Mouse (Mus musculus): ENCODE data around the gene Snx30. TPM values are rescaled to one million over a fixed set of nuclear protein-coding genes. Genes with fewer than 3 reads are reported as not detected.

Snx30 gene
- total and polyA plus RNA-seq, 3 experiments, result 4.2 to 8.6 TPM; not detected in 1

GRCm38 (mm10) chr4:59831038-59831437, 25.4 kb downstream of the Snx30 start:
- Histone ChIP-seq H3K36me3 (ENCODE audit: control insufficient read depth in 1 of 2, insufficient read depth in 2 of 2, low read length in 2 of 2) (no peaks in the 10 kb centered on the region), H3K4me1 (ENCODE audit: control insufficient read depth in 1 of 2, insufficient read depth in 2 of 2, low read length in 2 of 2) (no peaks in the 10 kb centered on the region), H3K27me3 (ENCODE audit: control insufficient read depth in 1 of 2, insufficient read depth in 2 of 2, low read length in 2 of 2) (no peaks in the 10 kb centered on the region), H3K9me3 (replicated peaks; ENCODE audit: insufficient read depth, low read length) (no peaks in the 10 kb centered on the region), H3K79me2 (ENCODE audit: control insufficient read depth, insufficient read depth, low read length, poor library complexity) (no peaks in the 10 kb centered on the region), H3K9ac (ENCODE audit: control insufficient read depth, low read depth, low read length, poor library complexity, severe bottlenecking) (no peak overlapping the region), H3K4me3 (ENCODE audit: control insufficient read depth in 1 of 2, insufficient read depth in 1 of 2, low read depth in 2 of 2, low read length in 2 of 2) (no peak overlapping the region), H3K27ac (ENCODE audit: control insufficient read depth, low read depth, low read length) (no peak overlapping the region)
- no peak for TF ChIP-seq POLR2A (IDR thresholded peaks at IDR 0.05; ENCODE audit: control insufficient read depth in 1 of 2, insufficient read depth in 1 of 2, low read depth in 1 of 2, low read length in 2 of 2, poor library complexity in 1 of 2)
- TF ChIP-seq ZC3H11A (IDR thresholded peaks at IDR 0.05; ENCODE audit: low read depth, low read length), result no peak
- TF ChIP-seq HCFC1 (IDR thresholded peaks at IDR 0.05; ENCODE audit: low read depth, low read length), result no peak
- no peak for TF ChIP-seq CHD1 (IDR thresholded peaks at IDR 0.05; ENCODE audit: low read depth, low read length)
- TF ChIP-seq ELF1 (IDR thresholded peaks at IDR 0.05; ENCODE audit: low read depth, low read length), result no peak
- no peak for TF ChIP-seq CHD2 (IDR thresholded peaks at IDR 0.05; ENCODE audit: low read length)
- TF ChIP-seq E2F4 (IDR thresholded peaks at IDR 0.05; ENCODE audit: borderline replicate concordance, low read depth, low read length), result no peak
- TF ChIP-seq USF2 (IDR thresholded peaks at IDR 0.05; ENCODE audit: borderline replicate concordance in 1 of 2, insufficient read depth in 1 of 2, low read depth in 1 of 2, low read length in 2 of 2), result no peak
- no peak for TF ChIP-seq SIN3A (IDR thresholded peaks at IDR 0.05; ENCODE audit: low read length)
- no peak for TF ChIP-seq POLR2AphosphoS5 (IDR thresholded peaks at IDR 0.05; ENCODE audit: borderline replicate concordance, low read depth, low read length)
- no peak for TF ChIP-seq MXI1 (IDR thresholded peaks at IDR 0.05; ENCODE audit: low read depth, low read length)
- no peak for TF ChIP-seq SMC3 (IDR thresholded peaks at IDR 0.05; ENCODE audit: low read depth, low read length)
- no peak for TF ChIP-seq MYB (IDR thresholded peaks at IDR 0.05; ENCODE audit: low read depth, low read length)
- no peak for TF ChIP-seq USF1 (IDR thresholded peaks at IDR 0.05; ENCODE audit: low read depth, low read length)
- TF ChIP-seq ETS1 (IDR thresholded peaks at IDR 0.05; ENCODE audit: low read depth, low read length), result no peak
- DNase-seq (ENCODE audit: low read depth, low spot score), result no peak

GRCm38 (mm10) chr4:59832810-59833209, 27.2 kb downstream of the Snx30 start:
- H3K9ac ChIP-seq (ENCODE audit: control insufficient read depth, low read depth, low read length, poor library complexity, severe bottlenecking), result no peak overlapping the region
- no peaks in the 10 kb centered on the region for H3K36me3 ChIP-seq (ENCODE audit: control insufficient read depth in 1 of 2, insufficient read depth in 2 of 2, low read length in 2 of 2)
- DNase-seq (ENCODE audit: low read depth, low spot score), result no peak
- no peaks in the 10 kb centered on the region for H3K27me3 ChIP-seq (ENCODE audit: control insufficient read depth in 1 of 2, insufficient read depth in 2 of 2, low read length in 2 of 2)
- H3K4me3 ChIP-seq (ENCODE audit: control insufficient read depth in 1 of 2, insufficient read depth in 1 of 2, low read depth in 2 of 2, low read length in 2 of 2), result no peak overlapping the region
- H3K4me1 ChIP-seq (ENCODE audit: control insufficient read depth in 1 of 2, insufficient read depth in 2 of 2, low read length in 2 of 2), result no peaks in the 10 kb centered on the region
- H3K27ac ChIP-seq (ENCODE audit: control insufficient read depth, low read depth, low read length), result no peak overlapping the region
- no peaks in the 10 kb centered on the region for H3K9me3 ChIP-seq (replicated peaks; ENCODE audit: insufficient read depth, low read length)
- H3K79me2 ChIP-seq (ENCODE audit: control insufficient read depth, insufficient read depth, low read length, poor library complexity), result no peaks in the 10 kb centered on the region
- TF ChIP-seq GATA1 (IDR thresholded peaks at IDR 0.05; ENCODE audit: low read depth, low read length) (no peak), GABPA (IDR thresholded peaks at IDR 0.05; ENCODE audit: low read depth, low read length) (no peak), ZMIZ1 (IDR thresholded peaks at IDR 0.05; ENCODE audit: low read depth, low read length) (no peak), CHD2 (IDR thresholded peaks at IDR 0.05; ENCODE audit: low read length) (no peak), SIN3A (IDR thresholded peaks at IDR 0.05; ENCODE audit: low read length) (no peak)

Data from MEL (cell line).